Mouse (Mus musculus) liver, adult 2 months (tissue): Measurements from ENCODE around the gene Tgfbr3. TPM values are rescaled to one million over a fixed set of nuclear protein-coding genes. Genes with fewer than 3 reads are reported as not detected.

Source experiments
- DNase-seq: peaks from one replicate; pipeline ENCODE4 v3.0.0-alpha.2; 2011; ENCODE audit warnings: low read depth, low spot score; ENCODE audit errors: extremely low read depth
- H3K27ac ChIP-seq: fragments of 200-500 bp; replicated peaks from 2 replicates; pipeline ENCODE4 v1.5.1; 2012; ENCODE audit warnings: low read depth, mild to moderate bottlenecking, control low read depth, inconsistent platforms, low read length; ENCODE audit not compliant: insufficient read depth
- H3K27me3 ChIP-seq: fragments of 200-500 bp; 2 replicates; pipeline ENCODE4 v1.6.1; 2012; ENCODE audit warnings: mild to moderate bottlenecking, moderate library complexity, low read length, inconsistent platforms; ENCODE audit not compliant: control insufficient read depth, insufficient read depth
- H3K36me3 ChIP-seq: fragments of 200-500 bp; 2 replicates; pipeline ENCODE4 v1.6.1; 2012; ENCODE audit warnings: low read length, inconsistent platforms; ENCODE audit not compliant: control insufficient read depth, insufficient read depth
- H3K4me1 ChIP-seq: fragments of 200-500 bp; 2 replicates; pipeline ENCODE4 v1.6.1; 2011; ENCODE audit warnings: low read length; ENCODE audit not compliant: control insufficient read depth, insufficient read depth
- H3K4me3 ChIP-seq: fragments of 200-500 bp; 2 replicates; pipeline ENCODE4 v1.5.1; 2011; ENCODE audit warnings: low read depth, mild to moderate bottlenecking, control low read depth, low read length, moderate library complexity; ENCODE audit not compliant: insufficient read depth
- H3K79me2 ChIP-seq: fragments of 200-500 bp; 2 replicates; pipeline ENCODE4 v1.6.1; 2012; ENCODE audit warnings: inconsistent platforms, mild to moderate bottlenecking, low read length, moderate library complexity; ENCODE audit not compliant: control insufficient read depth, insufficient read depth
- H3K9ac ChIP-seq: fragments of 200-500 bp; 2 replicates; pipeline ENCODE4 v1.6.1; 2012; ENCODE audit warnings: low read depth, mild to moderate bottlenecking, control low read depth, inconsistent platforms, low read length
- CTCF ChIP-seq: fragments of 200-500 bp; IDR thresholded peaks from 2 replicates; pipeline ENCODE4 v1.5.1; 2011; ENCODE audit warnings: low read depth, low read length, control low read depth
- POLR2A ChIP-seq: fragments of 200-500 bp; IDR thresholded peaks from 2 replicates; pipeline ENCODE4 v1.6.1; 2011; ENCODE audit warnings: low read length, control low read depth; ENCODE audit not compliant: insufficient read depth; ENCODE audit errors: extremely low read depth
- WGBS: fragments of 180-500 bp; shearing (Covaris S2); methylation state at CpG from one replicate; pipeline ENCODE4 v1.1.7; 2018; 5-methylcytosine and 5-hydroxymethylcytosine counted together
- polyA plus RNA-seq: library from polyadenylated mRNA; depleted of rRNA; stranded (reverse); fragments of >200 nt; gene quantifications from 2 replicates; pipeline ENCODE4 v1.2.3, GENCODE M21; 2012
- total RNA-seq: library from RNA; depleted of rRNA; stranded (reverse); fragments of >200 nt; gene quantifications from 2 replicates; pipeline ENCODE4 v1.2.3, GENCODE M21; 2014

The Tgfbr3 gene
- total and polyA plus RNA-seq, 2 experiments: 4.0 to 6.6 TPM

DNA sequence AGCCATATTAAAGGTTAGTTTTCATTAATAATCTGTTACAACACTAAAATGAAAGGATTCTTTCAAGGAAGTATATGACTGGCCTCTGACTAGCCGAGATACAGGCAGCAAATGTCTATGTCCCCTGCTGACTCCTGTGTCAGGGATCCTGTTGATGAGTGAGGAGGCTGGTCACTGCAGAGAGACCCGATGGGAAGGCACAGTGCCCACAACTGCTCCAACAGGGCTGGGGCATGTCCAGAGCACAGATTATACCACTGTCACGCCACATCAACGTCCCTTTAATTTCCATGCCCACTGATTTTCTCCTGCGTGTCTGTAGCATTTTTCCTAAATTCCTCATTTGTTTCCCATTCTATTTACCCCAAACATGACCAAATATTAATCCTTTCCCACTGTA, 146.0 kb downstream of the Tgfbr3 start:
- Histone ChIP-seq H3K36me3 (peaks cover 5% of the 10 kb centered on the region; the same call in 1 of the 2 replicates), H3K27ac (no peak overlapping the region), H3K9ac (no peak overlapping the region), H3K4me3 (no peak overlapping the region), H3K79me2 (no peaks in the 10 kb centered on the region), H3K4me1 (peaks cover 8% of the 10 kb centered on the region), H3K27me3 (no peaks in the 10 kb centered on the region)
- DNase-seq: no peak
- WGBS: 92% methylated on average over 5 of the region's 5 CpGs
- TF ChIP-seq POLR2A: no peak

DNA sequence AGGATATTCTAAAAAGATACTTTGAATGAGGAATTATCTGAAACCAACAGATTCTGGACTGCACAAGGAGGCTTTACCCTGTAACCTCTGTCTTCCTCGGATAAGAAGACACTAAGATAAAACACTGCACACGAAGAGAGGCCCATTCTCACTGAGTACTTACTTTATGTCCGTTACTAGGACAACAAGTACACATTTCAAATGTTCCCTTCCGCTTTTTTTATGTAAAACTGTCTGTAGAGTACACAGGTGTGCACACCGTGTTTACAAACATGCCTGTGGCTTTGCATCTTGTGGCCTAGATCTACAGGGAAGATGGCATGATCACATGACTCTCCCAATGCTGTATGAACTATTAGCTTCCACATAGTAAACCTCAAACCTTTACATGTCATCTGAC, 146.6 kb downstream of the Tgfbr3 start:
- Histone ChIP-seq H3K9ac (no peak overlapping the region), H3K4me1 (peaks cover 6% of the 10 kb centered on the region), H3K27ac (no peak overlapping the region), H3K79me2 (no peaks in the 10 kb centered on the region), H3K4me3 (no peak overlapping the region), H3K27me3 (no peaks in the 10 kb centered on the region), H3K36me3 (peaks cover 5% of the 10 kb centered on the region; the same call in 1 of the 2 replicates)
- TF ChIP-seq CTCF (no peak), POLR2A (no peak)
- DNase-seq: no peak
- WGBS: 89% methylated on average over 5 of the region's 5 CpGs

DNA sequence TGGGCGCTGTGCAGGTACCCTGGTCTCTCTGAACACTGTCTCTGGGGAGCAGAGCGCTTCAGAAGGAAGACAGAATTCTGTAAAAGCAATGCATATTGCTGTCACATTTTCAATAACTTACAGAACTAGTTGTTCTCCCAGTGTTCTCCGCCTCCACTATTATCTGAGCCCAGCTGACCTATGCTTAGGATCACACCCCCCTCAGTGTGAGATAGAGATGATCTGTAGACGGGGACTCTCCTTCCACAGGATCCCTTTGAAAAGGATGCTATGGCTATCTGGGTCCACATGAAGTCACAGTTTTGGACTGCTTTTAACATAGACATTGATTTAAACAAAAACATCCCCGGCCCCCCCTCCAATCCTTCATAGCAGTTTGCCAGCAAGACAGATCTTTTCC, 148.1 kb downstream of the Tgfbr3 start:
- TF ChIP-seq POLR2A (no peak), CTCF (no peak)
- Histone ChIP-seq H3K4me3 (no peak overlapping the region), H3K27me3 (no peaks in the 10 kb centered on the region), H3K4me1 (peaks cover 4% of the 10 kb centered on the region; the same call in 1 of the 2 replicates), H3K36me3 (peaks cover 5% of the 10 kb centered on the region; the same call in 1 of the 2 replicates), H3K9ac (no peak overlapping the region), H3K27ac (no peak overlapping the region), H3K79me2 (no peaks in the 10 kb centered on the region)
- WGBS: 92% methylated on average over 5 of the region's 5 CpGs
- DNase-seq: no peak

DNA sequence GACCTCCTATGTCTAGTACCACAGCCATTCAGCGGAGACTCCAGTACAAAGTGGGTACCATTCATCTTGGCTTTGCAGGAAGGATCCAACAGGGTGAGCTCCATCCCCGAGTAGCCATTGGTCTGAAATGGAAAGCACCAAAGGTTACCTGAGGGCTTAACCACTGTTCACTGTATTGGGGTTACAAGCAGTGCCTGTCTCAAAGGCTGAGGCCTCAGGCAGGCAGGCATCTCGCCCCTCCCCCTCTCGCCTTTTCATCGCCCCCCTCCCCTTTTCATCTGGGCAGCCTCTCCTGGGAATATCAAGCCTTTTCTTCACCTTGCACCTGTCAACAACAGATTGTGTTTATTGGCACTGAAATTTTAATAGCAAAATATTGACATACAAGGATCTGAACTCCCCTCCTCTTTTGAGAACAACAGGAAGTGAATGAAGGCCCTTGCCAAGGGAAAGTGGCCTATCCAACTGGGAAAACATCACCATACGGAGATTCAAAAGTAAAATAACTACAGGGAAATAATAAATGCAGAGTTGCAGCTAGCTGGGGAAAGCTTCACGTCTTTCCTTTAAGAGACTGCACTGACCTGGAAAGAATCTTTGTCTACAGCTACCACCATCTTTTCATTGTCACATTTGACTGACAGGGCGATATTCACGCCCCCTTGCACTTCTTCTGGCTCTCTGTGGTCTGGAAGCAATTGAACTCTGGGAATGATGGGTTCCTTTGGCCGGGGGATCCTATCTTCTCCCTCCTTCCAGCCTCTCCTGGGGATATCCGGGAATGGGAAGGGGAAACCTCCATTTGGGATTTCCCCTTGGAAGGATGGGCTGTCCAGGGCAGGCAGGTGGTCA, 149.4 kb downstream of the Tgfbr3 start:
- H3K79me2 ChIP-seq: no peaks in the 10 kb centered on the region
- H3K4me3 ChIP-seq: no peak overlapping the region
- peaks cover 7% of the 10 kb centered on the region; the same call in 1 of the 2 replicates for H3K36me3 ChIP-seq
- TF ChIP-seq CTCF (no peak), POLR2A (no peak)
- H3K27me3 ChIP-seq: no peaks in the 10 kb centered on the region
- WGBS: 90% methylated on average over 11 of the region's 11 CpGs
- H3K4me1 ChIP-seq: no peaks in the 10 kb centered on the region
- no peak overlapping the region for H3K27ac ChIP-seq
- H3K9ac ChIP-seq: no peak overlapping the region
- DNase-seq: no peak

DNA sequence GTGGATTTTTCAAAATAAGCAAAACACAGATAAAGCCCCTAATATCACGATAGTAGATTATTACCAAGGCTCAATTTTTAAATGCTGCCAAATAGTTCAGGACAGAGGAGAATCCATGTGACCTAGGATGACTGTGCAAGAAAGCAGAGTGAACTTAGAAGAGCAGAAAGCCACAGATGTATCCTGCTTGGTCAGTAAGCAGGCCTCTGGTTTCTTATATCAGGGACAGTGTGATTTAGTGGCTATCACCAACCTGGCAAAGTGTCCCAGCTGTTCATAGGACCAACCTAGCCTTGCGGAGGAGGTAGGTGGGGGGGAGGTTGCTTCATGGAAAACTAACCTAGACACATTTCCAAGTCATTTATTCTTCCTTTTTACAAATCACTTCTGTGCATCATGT, 156.1 kb downstream of the Tgfbr3 start:
- no peak for DNase-seq
- H3K36me3 ChIP-seq: peaks cover 12% of the 10 kb centered on the region
- no peak overlapping the region for H3K9ac ChIP-seq
- no peaks in the 10 kb centered on the region for H3K4me1 ChIP-seq
- H3K79me2 ChIP-seq: no peaks in the 10 kb centered on the region
- 85% methylated on average over 2 of the region's 2 CpGs for WGBS
- no peaks in the 10 kb centered on the region for H3K27me3 ChIP-seq
- no peak overlapping the region for H3K27ac ChIP-seq
- TF ChIP-seq POLR2A (no peak), CTCF (no peak)
- no peak overlapping the region for H3K4me3 ChIP-seq

DNA sequence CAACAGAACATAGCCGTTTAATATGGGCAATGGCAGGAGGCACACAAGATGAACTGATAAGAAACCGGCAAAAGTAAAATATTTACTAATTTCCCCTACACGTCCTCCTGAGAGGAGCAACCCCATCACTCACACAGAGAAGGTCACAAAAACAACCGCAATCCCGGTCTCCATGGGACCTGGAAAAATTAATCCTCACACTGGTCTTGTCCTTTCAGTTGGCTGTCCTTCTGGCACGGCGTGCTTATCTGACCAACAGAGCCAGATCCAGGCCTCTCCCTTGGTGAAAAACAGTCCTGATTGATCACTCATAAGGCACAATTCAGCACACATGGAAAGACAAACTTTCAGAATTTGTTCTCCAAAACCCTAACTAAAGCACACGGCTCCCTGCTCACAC, 157.2 kb downstream of the Tgfbr3 start:
- Histone ChIP-seq H3K9ac (no peak overlapping the region), H3K4me1 (no peaks in the 10 kb centered on the region), H3K27me3 (no peaks in the 10 kb centered on the region), H3K4me3 (no peak overlapping the region), H3K36me3 (peaks cover 12% of the 10 kb centered on the region), H3K27ac (no peak overlapping the region), H3K79me2 (no peaks in the 10 kb centered on the region)
- no peak for DNase-seq
- 70% methylated on average over 8 of the region's 8 CpGs for WGBS
- TF ChIP-seq CTCF (no peak), POLR2A (no peak)
